ENCODE assay signal across 9 mouse cellular contexts in the genomic region with DNA sequence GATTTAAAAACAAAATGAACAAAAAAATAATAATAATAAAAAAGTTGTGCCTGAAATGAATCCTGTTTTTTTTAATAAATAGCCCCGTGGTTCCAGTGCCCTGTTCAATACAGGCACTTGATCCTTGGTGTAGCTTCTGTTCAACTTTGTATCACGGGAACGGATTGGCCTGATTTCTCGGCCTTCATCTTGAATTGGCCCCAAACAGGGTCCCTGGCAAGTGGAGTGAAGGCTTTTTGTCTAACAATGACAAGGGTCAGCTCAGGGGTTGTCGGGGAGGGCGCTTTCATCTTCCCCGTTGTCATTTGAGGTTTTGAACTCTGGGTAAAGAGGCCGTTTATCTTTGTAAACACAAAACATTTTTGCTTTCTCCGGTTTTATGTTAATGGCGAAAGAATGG. TPM values are rescaled to one million over a fixed set of nuclear protein-coding genes. Genes with fewer than 3 reads are reported as not detected.
A peak's percentile ranks its signal among the peaks of the same experiment; 100 is the strongest.
DNase-seq lines count a peak whose midpoint lies in the region; ATAC-seq and TF ChIP-seq lines count a peak whose summit lies in the region.
"Had no signal": no experiment of that assay in that cellular context is flagged by ENCODE, and none has a peak within 500 bp of the region (broad histone marks: within the 10 kb centered on the region; RNA-seq: fewer than 3 reads in every experiment).

No protein-coding gene starts in this region.

- H3K4me3 ChIP-seq in erythroblast, embryonic 14.5 days (replicated peaks): peak overlapping the region; percentile 86
- H3K4me3 ChIP-seq in thymus, adult 2 months (ENCODE audit: control insufficient read depth, insufficient read depth, low read length): peak overlapping the region; percentile 95
- peak overlapping the region; percentile 81 for H3K4me3 ChIP-seq in limb, embryonic 10.5 days

- H3K36me3 ChIP-seq in erythroblast, embryonic 14.5 days (ENCODE audit: control insufficient read depth): peaks cover 76% of the 10 kb centered on the region
- peaks cover 67% of the 10 kb centered on the region for H3K36me3 ChIP-seq in thymus, adult 2 months (ENCODE audit: control insufficient read depth, insufficient read depth, low read length)
- peaks cover 74% of the 10 kb centered on the region for H3K36me3 ChIP-seq in limb, embryonic 10.5 days

- WGBS in thymus, adult 2 months: 21% methylated on average over 10 of the region's 10 CpGs
- 7% methylated on average over 10 of the region's 10 CpGs for WGBS in limb, embryonic 10.5 days

- no peak for TF ChIP-seq CTCF in thymus, adult 2 months (IDR thresholded peaks at IDR 0.05; ENCODE audit: borderline replicate concordance, control insufficient read depth, extremely low read depth, insufficient read depth, low read length, poor library complexity)

- H3K27ac ChIP-seq in thymus, adult 2 months (ENCODE audit: control insufficient read depth, insufficient read depth, low read length): no peak overlapping the region
- peak overlapping the region; percentile 97 for H3K27ac ChIP-seq in limb, embryonic 10.5 days

- no peak for TF ChIP-seq POLR2A in thymus, adult 2 months (IDR thresholded peaks at IDR 0.05; ENCODE audit: control insufficient read depth, extremely low read depth, insufficient read depth, low read length, poor library complexity)

- H3K4me1 ChIP-seq in erythroblast, embryonic 14.5 days (ENCODE audit: control insufficient read depth): peaks cover 10% of the 10 kb centered on the region
- H3K4me1 ChIP-seq in thymus, adult 2 months (replicated peaks; ENCODE audit: control insufficient read depth, insufficient read depth, low read length): peaks cover 5% of the 10 kb centered on the region
- H3K4me1 ChIP-seq in limb, embryonic 10.5 days: peaks cover 7% of the 10 kb centered on the region; the same call in 1 of the 2 replicates

- H3K9me3 ChIP-seq in erythroblast, embryonic 14.5 days (ENCODE audit: control insufficient read depth, low read length): no peaks in the 10 kb centered on the region
- H3K9me3 ChIP-seq in limb, embryonic 10.5 days (replicated peaks): no peaks in the 10 kb centered on the region

- no peak for DNase-seq in thymus, adult 2 months
- no peak for DNase-seq in thymus, postnatal 14 days
- DNase-seq in limb, embryonic 10.5 days (ENCODE audit: low spot score): no peak
- DNase-seq in neural tube, embryonic 10.5 days (ENCODE audit: extremely low spot score, low spot score): peak; percentile 66
- DNase-seq in cerebellum, postnatal 10 days: no peak
- no peak for DNase-seq in thymus, postnatal 36 days

- ATAC-seq in erythroblast, adult 5-6 weeks (replicated peaks; ENCODE audit: low FRiP score, poor library complexity, severe bottlenecking): no peak

- H3K27me3 ChIP-seq in erythroblast, embryonic 14.5 days (ENCODE audit: control insufficient read depth): no peaks in the 10 kb centered on the region
- no peaks in the 10 kb centered on the region for H3K27me3 ChIP-seq in thymus, adult 2 months (ENCODE audit: control insufficient read depth, insufficient read depth, low read length)
- no peaks in the 10 kb centered on the region for H3K27me3 ChIP-seq in limb, embryonic 10.5 days (ENCODE audit: low read depth, poor library complexity, severe bottlenecking)

RNA-seq across cellular contexts. Expression of gene Nras, which starts 0.3 kb away (rescaled TPM):
- 0.37 and 0.65 TPM in 2 replicates for polyA plus RNA-seq in erythroblast, embryonic 14.5 days (2012)
- total RNA-seq in erythroblast, adult 5-6 weeks (2015; ENCODE audit: low replicate concordance): 23.4 and 42.7 TPM in 2 replicates
- total RNA-seq in erythroblast, adult 5-6 weeks (2017; ENCODE audit: low replicate concordance): 26.6 and 29.6 TPM in 2 replicates
- polyA plus RNA-seq in thymus, adult 2 months (2012; rRNA removed): 41.0 and 43.4 TPM in 2 replicates
- polyA plus RNA-seq in limb, embryonic 10.5 days (2016; fragmentation: Nextera tagmentation; extraction: Ambion mirVana): 123 and 134 TPM in 2 replicates

RNA-seq across cellular contexts. Expression of gene Ampd1, which starts 16.1 kb away (rescaled TPM):
- polyA plus RNA-seq in erythroblast, embryonic 14.5 days (2012): not detected in 2 replicates
- not detected in 2 replicates for total RNA-seq in erythroblast, adult 5-6 weeks (2015; ENCODE audit: low replicate concordance)
- total RNA-seq in erythroblast, adult 5-6 weeks (2017; ENCODE audit: low replicate concordance): 0.26 TPM in 1 of 2 replicates, not detected in the other
- 10.3 and 13.8 TPM in 2 replicates for polyA plus RNA-seq in thymus, adult 2 months (2012; rRNA removed)
- polyA plus RNA-seq in limb, embryonic 10.5 days (2016; fragmentation: Nextera tagmentation; extraction: Ambion mirVana): 0.10 TPM in 1 of 2 replicates, not detected in the other
- polyA plus RNA-seq: frontal cortex, adult 2 months had no signal

RNA-seq across cellular contexts. Expression of gene Csde1, which starts 37.5 kb away (rescaled TPM):
- 1.4 and 2.0 TPM in 2 replicates for polyA plus RNA-seq in erythroblast, embryonic 14.5 days (2012)
- total RNA-seq in erythroblast, adult 5-6 weeks (2015; ENCODE audit: low replicate concordance): 84.4 and 89.9 TPM in 2 replicates
- total RNA-seq in erythroblast, adult 5-6 weeks (2017; ENCODE audit: low replicate concordance): 216 and 294 TPM in 2 replicates
- polyA plus RNA-seq in thymus, adult 2 months (2012; rRNA removed): 29.6 and 35.0 TPM in 2 replicates
- polyA plus RNA-seq in limb, embryonic 10.5 days (2016; fragmentation: Nextera tagmentation; extraction: Ambion mirVana): 380 and 462 TPM in 2 replicates

RNA-seq across cellular contexts. Expression of gene Dennd2c, which starts 44.7 kb away (rescaled TPM):
- 0.34 and 0.39 TPM in 2 replicates for polyA plus RNA-seq in erythroblast, embryonic 14.5 days (2012)
- 141 and 144 TPM in 2 replicates for total RNA-seq in erythroblast, adult 5-6 weeks (2015; ENCODE audit: low replicate concordance)
- 178 and 191 TPM in 2 replicates for total RNA-seq in erythroblast, adult 5-6 weeks (2017; ENCODE audit: low replicate concordance)
- 1.5 and 2.2 TPM in 2 replicates for polyA plus RNA-seq in thymus, adult 2 months (2012; rRNA removed)
- polyA plus RNA-seq in limb, embryonic 10.5 days (2016; fragmentation: Nextera tagmentation; extraction: Ambion mirVana): 1.7 and 3.1 TPM in 2 replicates

Comparison
In these comparisons a context has a peak if more than half of its experiments do, and no peak if none do; other contexts are left out.
1. RNA of gene Nras, which starts 0.3 kb away (polyA plus RNA-seq): 123 to 134 TPM in limb, embryonic 10.5 days and 41.0 to 43.4 TPM in thymus, adult 2 months; 0.37 to 0.65 TPM in erythroblast, embryonic 14.5 days; every median in the first group is over 10 times any median in the second.
2. RNA of gene Ampd1, which starts 16.1 kb away (polyA plus RNA-seq): 10.3 to 13.8 TPM in thymus, adult 2 months; 0.10 TPM in limb, embryonic 10.5 days and not detected in erythroblast, embryonic 14.5 days; every median in the first group is over 10 times any median in the second.
3. RNA of gene Csde1, which starts 37.5 kb away (polyA plus RNA-seq): 380 to 462 TPM in limb, embryonic 10.5 days and 29.6 to 35.0 TPM in thymus, adult 2 months; 1.4 to 2.0 TPM in erythroblast, embryonic 14.5 days; every median in the first group is over 10 times any median in the second.
4. Peak in every context shown above with its lines, with median percentiles within 50 percentile points of each other: H3K4me3 ChIP-seq.